Mouse (Mus musculus) effector memory CD4-positive, alpha-beta T cell, adult 7 months (primary cell): ENCODE data around the gene Epsti1. TPM values are rescaled to one million over a fixed set of nuclear protein-coding genes. Genes with fewer than 3 reads are reported as not detected.

Experiments
- polyA plus RNA-seq: library from polyadenylated mRNA; unstranded; fragments of 100-300 nt; shearing (Covaris generic); gene quantifications from one replicate; pipeline ENCODE4 v1.2.1, GENCODE M21; 2017

The Epsti1 gene
- 217 TPM for polyA plus RNA-seq

GRCm38 (mm10) chr14:77904171-77904762, at the start of gene Epsti1:
Gene Epsti1 (plus strand): TSS chr14:77904239.

GRCm38 (mm10) chr14:77874304-77875241, 29.5 kb upstream of the Epsti1 start, which contains the start of gene Dnajc15:
Gene Dnajc15 (minus strand): TSS chr14:77875125.

Other genes starting within 250 kb of the Epsti1 start
- 343 TPM for gene Dnajc15, start 29.1 kb upstream of the Epsti1 start, polyA plus RNA-seq
- gene Fam216b, start 184.8 kb downstream of the Epsti1 start, polyA plus RNA-seq: not detected